Mouse (Mus musculus) ovary, adult 2 months (tissue): Measurements from ENCODE around the gene Slc15a1. TPM values are rescaled to one million over a fixed set of nuclear protein-coding genes. Genes with fewer than 3 reads are reported as not detected.

ENCODE experiments used
- polyA plus RNA-seq: library from polyadenylated mRNA; depleted of rRNA; stranded (reverse); fragments of >200 nt; gene quantifications from 2 replicates; pipeline ENCODE4 v1.2.3, GENCODE M21; 2012; rRNA removed

The Slc15a1 gene
- 3.9 and 4.5 TPM in 2 replicates for polyA plus RNA-seq

GRCm38 (mm10) chr14:121504781-121505484, at the start of gene Slc15a1:
Slc15a1 (minus strand) TSS chr14:121505252.

Other genes starting within 250 kb of the Slc15a1 start
- 36.5 and 39.7 TPM in 2 replicates for gene Stk24, start 125.2 kb downstream of the Slc15a1 start, polyA plus RNA-seq